Mouse (Mus musculus): ENCODE data around the gene Gm10719. TPM values are rescaled to one million over a fixed set of nuclear protein-coding genes. Genes with fewer than 3 reads are reported as not detected.
A peak's percentile ranks its signal among the peaks of the same experiment; 100 is the strongest.
"Not testable (repeated sequence)": the region's sequence is repeated elsewhere in the genome, so short reads cannot be mapped to it uniquely, and the experiment has no call there.

Gm10719 gene
- total RNA-seq, 2 experiments from 2014 or later = 0.93 TPM; not detected in 1

- DNase-seq (ENCODE audit: low spot score in 2 of 2) = peak; percentile 31 to 75
- intact Hi-C loops (cut with DNase I) = not testable (repeated sequence)
These were observed 6.9 kb downstream of the Gm10719 start for GRCm38 (mm10) chr9:3023985-3024648.

GRCm38 (mm10) chr9:3024912-3025467 lies 7.8 kb downstream of the Gm10719 start, which contains the start of gene Gm10717:
Gene Gm10717 (plus strand): TSS chr9:3025417.
- DNase-seq (ENCODE audit: low spot score in 2 of 2) = peak in 1 of 2 experiments; percentile 5
- intact Hi-C loops (cut with DNase I) = not testable (repeated sequence)

GRCm38 (mm10) chr9:3025653-3026052 lies 8.4 kb downstream of the Gm10719 start:
- DNase-seq (ENCODE audit: low spot score in 2 of 2) = peak; percentile 18 to 71
- intact Hi-C loops (cut with DNase I) = not testable (repeated sequence)

- DNase-seq (ENCODE audit: low spot score in 2 of 2); intact Hi-C loops (cut with DNase I): not testable (repeated sequence)
These were observed 8.9 kb downstream of the Gm10719 start for GRCm38 (mm10) chr9:3026136-3026535.

GRCm38 (mm10) chr9:3026741-3027140 lies 9.5 kb downstream of the Gm10719 start:
- DNase-seq (ENCODE audit: low spot score in 2 of 2); intact Hi-C loops (cut with DNase I): not testable (repeated sequence)

- DNase-seq (ENCODE audit: low spot score in 2 of 2); intact Hi-C loops (cut with DNase I): not testable (repeated sequence)
These were observed 10.0 kb downstream of the Gm10719 start for GRCm38 (mm10) chr9:3027200-3027599.

- intact Hi-C loops (cut with DNase I) = not testable (repeated sequence)
- DNase-seq (ENCODE audit: low spot score in 2 of 2) = peak in 1 of 2 experiments; percentile 6
These were observed 12.2 kb downstream of the Gm10719 start for GRCm38 (mm10) chr9:3029276-3030000.

- DNase-seq (ENCODE audit: low spot score in 2 of 2); intact Hi-C loops (cut with DNase I): not testable (repeated sequence)
These were observed 13.6 kb downstream of the Gm10719 start for GRCm38 (mm10) chr9:3030677-3031318.

- intact Hi-C loops (cut with DNase I) = not testable (repeated sequence)
These were observed 17.1 kb downstream of the Gm10719 start, which contains the start of gene Gm17535 for GRCm38 (mm10) chr9:3034299-3034698. Gene Gm17535 (plus strand): TSS chr9:3034599.

GRCm38 (mm10) chr9:3036577-3036976 lies 19.4 kb downstream of the Gm10719 start, which contains the start of gene Gm10715:
Gene Gm10715 (plus strand): TSS chr9:3036877.
- DNase-seq (ENCODE audit: low spot score in 2 of 2); intact Hi-C loops (cut with DNase I): not testable (repeated sequence)

More at GRCm38 (mm10) chr9:3034299-3034698, 17.1 kb downstream of the Gm10719 start, which contains the start of gene Gm17535:
- DNase-seq (ENCODE audit: low spot score in 2 of 2) = not testable (repeated sequence)

- intact Hi-C loops (cut with DNase I); DNase-seq (ENCODE audit: low spot score in 2 of 2): not testable (repeated sequence)
These were observed 21.0 kb downstream of the Gm10719 start for GRCm38 (mm10) chr9:3038161-3038560.

Small RNAs within 50 kb of the gene (microRNA-seq; reads per million reads assigned to microRNA genes)
- gene Mir101c = not detected

Other genes with a start within 250 kb of the Gm10719 start
- not detected for gene Gm10722, start 16.5 kb upstream of the Gm10719 start, total RNA-seq (2021)
- gene Gm11168, start 14.1 kb upstream of the Gm10719 start, total RNA-seq (2021) = not detected
- gene Gm10721, start 4.3 kb upstream of the Gm10719 start, total RNA-seq (2021) = not detected
- gene Gm10720, start 1.8 kb upstream of the Gm10719 start, total RNA-seq (2021) = not detected
- gene Gm10718, start 6.1 kb downstream of the Gm10719 start, total RNA-seq (2021) = 1 to 10 TPM in 1 of 2 experiments, under 1 TPM in 1; 0.84 to 1.1 TPM
- not detected for gene Gm10717, start 8.0 kb downstream of the Gm10719 start, total RNA-seq (2021)
- gene Gm17535, start 17.2 kb downstream of the Gm10719 start, total RNA-seq (2021) = not detected
- not detected for gene Gm10715, start 19.5 kb downstream of the Gm10719 start, total RNA-seq (2021)

Measured in left cerebral cortex, postnatal 36 days (tissue).